Mouse (Mus musculus) megakaryocyte, adult 5-6 weeks (primary cell): ENCODE data around the gene Ccdc83. TPM values are rescaled to one million over a fixed set of nuclear protein-coding genes. Genes with fewer than 3 reads are reported as not detected.

ENCODE experiments used
- total RNA-seq, 2 experiments: library from RNA; stranded (forward) in 1 of 2; stranded (reverse) in 1 of 2; fragments of 153-499, 151-499 nt in 1 of 2; fragments of 221-1000, 200-1000 nt in 1 of 2; gene quantifications; 2 replicates each; pipeline versions ENCODE4 v1.2.3 to v1.2.4; 2015 to 2017

The Ccdc83 gene
- total RNA-seq, 2 experiments from 2014 or later = not detected

Other genes starting within 250 kb of the Ccdc83 start
- gene Picalm, start 135.6 kb downstream of the Ccdc83 start, total RNA-seq (2015) = 253 and 272 TPM in 2 replicates
- 252 and 280 TPM in 2 replicates for gene Picalm, start 135.6 kb downstream of the Ccdc83 start, total RNA-seq (2017)
- gene Sytl2, start 36.5 kb upstream of the Ccdc83 start, total RNA-seq (2015) = 1.4 and 1.9 TPM in 2 replicates
- 1.7 and 2.3 TPM in 2 replicates for gene Sytl2, start 36.5 kb upstream of the Ccdc83 start, total RNA-seq (2017)
- not detected in 2 replicates for gene Ccdc89, start 160.8 kb upstream of the Ccdc83 start, total RNA-seq (2015)
- not detected in 2 replicates for gene Ccdc89, start 160.8 kb upstream of the Ccdc83 start, total RNA-seq (2017)
- 74.9 and 89.1 TPM in 2 replicates for gene Crebzf, start 177.0 kb upstream of the Ccdc83 start, total RNA-seq (2015)
- gene Crebzf, start 177.0 kb upstream of the Ccdc83 start, total RNA-seq (2017) = 47.2 and 52.6 TPM in 2 replicates
- 59.0 and 64.5 TPM in 2 replicates for gene Tmem126a, start 191.5 kb upstream of the Ccdc83 start, total RNA-seq (2015)
- gene Tmem126a, start 191.5 kb upstream of the Ccdc83 start, total RNA-seq (2017) = 20.7 and 31.2 TPM in 2 replicates
- gene Tmem126b, start 210.2 kb upstream of the Ccdc83 start, total RNA-seq (2015) = 11.9 and 15.3 TPM in 2 replicates
- 11.9 and 13.5 TPM in 2 replicates for gene Tmem126b, start 210.2 kb upstream of the Ccdc83 start, total RNA-seq (2017)
- gene Dlg2, start 210.9 kb upstream of the Ccdc83 start, total RNA-seq (2015) = not detected in 2 replicates
- gene Dlg2, start 210.9 kb upstream of the Ccdc83 start, total RNA-seq (2017) = 0.28 and 0.33 TPM in 2 replicates